Mouse (Mus musculus) liver, embryonic 12.5 days (tissue): ENCODE data around the gene Slc22a12. TPM values are rescaled to one million over a fixed set of nuclear protein-coding genes. Genes with fewer than 3 reads are reported as not detected.
A peak's percentile ranks its signal among the peaks of the same experiment; 100 is the strongest.

Experiments
- ATAC-seq: fragments of 200-750 bp; cut with Nextera tagmentation; 2 replicates; pipeline ENCODE4 v1.8.0; 2017; ENCODE audit warnings: moderate number of reproducible peaks, mild to moderate bottlenecking, moderate library complexity
- H3K27ac ChIP-seq: fragments of 300-500 bp; sonication (generic); 2 replicates; pipeline ENCODE4 v1.5.1; 2016; ENCODE audit warnings: mild to moderate bottlenecking
- H3K27me3 ChIP-seq: fragments of 300-500 bp; sonication (generic); replicated peaks from 2 replicates; pipeline ENCODE4 v1.6.1; 2016; ENCODE audit warnings: mild to moderate bottlenecking, moderate library complexity
- H3K36me3 ChIP-seq: fragments of 300-500 bp; sonication (generic); 2 replicates; pipeline ENCODE4 v1.6.1; 2016; ENCODE audit warnings: mild to moderate bottlenecking, moderate library complexity
- H3K4me1 ChIP-seq: fragments of 300-500 bp; sonication (generic); 2 replicates; pipeline ENCODE4 v1.6.1; 2016
- H3K4me2 ChIP-seq: fragments of 300-500 bp; sonication (generic); 2 replicates; pipeline ENCODE4 v1.6.1; 2016; ENCODE audit warnings: mild to moderate bottlenecking, moderate library complexity
- H3K4me3 ChIP-seq: fragments of 300-500 bp; sonication (generic); 2 replicates; pipeline ENCODE4 v1.5.1; 2016; ENCODE audit warnings: mild to moderate bottlenecking, moderate library complexity
- H3K9ac ChIP-seq: fragments of 300-500 bp; sonication (generic); 2 replicates; pipeline ENCODE4 v1.6.1; 2016; ENCODE audit warnings: mild to moderate bottlenecking, moderate library complexity
- H3K9me3 ChIP-seq: fragments of 300-500 bp; sonication (generic); replicated peaks from 2 replicates; pipeline ENCODE4 v1.6.1; 2016; ENCODE audit warnings: mild to moderate bottlenecking, moderate library complexity
- WGBS: fragments of 180-500 bp; shearing (Covaris S2); methylation state at CpG from one replicate; pipeline ENCODE4 v1.1.7; 2016; ENCODE audit not compliant: insufficient replicate concordance; 5-methylcytosine and 5-hydroxymethylcytosine counted together
- polyA plus RNA-seq: library from polyadenylated mRNA; unstranded; fragments of >200 nt; fragmentation: Nextera tagmentation; extraction: Ambion mirVana; gene quantifications from 2 replicates; pipeline ENCODE4 v1.2.1, GENCODE M21; 2016

The Slc22a12 gene
- polyA plus RNA-seq, result not detected in 2 replicates

GRCm38 (mm10) chr19:6542367-6543034 is at the start of gene Slc22a12:
TSS of gene Slc22a12 (minus strand) at chr19:6543032.
- H3K36me3 ChIP-seq, result no peaks in the 10 kb centered on the region

GRCm38 (mm10) chr19:6572001-6572400 is 29.2 kb upstream of the Slc22a12 start:
- Histone ChIP-seq H3K27ac (no peak overlapping the region), H3K4me3 (no peak overlapping the region), H3K9ac (no peak overlapping the region), H3K9me3 (no peaks in the 10 kb centered on the region), H3K4me1 (no peaks in the 10 kb centered on the region; the same call in 1 of the 2 replicates), H3K27me3 (peaks cover 29% of the 10 kb centered on the region), H3K36me3 (no peaks in the 10 kb centered on the region), H3K4me2 (no peak overlapping the region)
- 39% methylated on average over 4 of the region's 4 CpGs for WGBS
- no peak for ATAC-seq

More at GRCm38 (mm10) chr19:6542367-6543034, at the start of gene Slc22a12:
- 72% methylated on average over 16 of the region's 16 CpGs for WGBS
- no peak within 1 kb of the TSS for H3K27ac ChIP-seq
- no peak within 1 kb of the TSS for H3K9ac ChIP-seq
- no peaks in the 10 kb centered on the region for H3K4me1 ChIP-seq
- no peak within 1 kb of the TSS for H3K4me3 ChIP-seq
- H3K27me3 ChIP-seq, result peaks cover 8% of the 10 kb centered on the region; the same call in 1 of the 2 replicates
- H3K4me2 ChIP-seq, result no peak within 1 kb of the TSS
- H3K9me3 ChIP-seq, result no peaks in the 10 kb centered on the region
- ATAC-seq, result no peak

- ATAC-seq, result no peak
These were observed 28.6 kb upstream of the Slc22a12 start for GRCm38 (mm10) chr19:6571476-6571875.

GRCm38 (mm10) chr19:6569561-6569960 is 26.7 kb upstream of the Slc22a12 start:
- WGBS, result 35% methylated on average over 5 of the region's 5 CpGs
- Histone ChIP-seq H3K4me3 (no peak overlapping the region), H3K36me3 (no peaks in the 10 kb centered on the region), H3K27me3 (peaks cover 12% of the 10 kb centered on the region), H3K4me2 (no peak overlapping the region), H3K9me3 (no peaks in the 10 kb centered on the region), H3K27ac (no peak overlapping the region), H3K4me1 (no peaks in the 10 kb centered on the region), H3K9ac (no peak overlapping the region)
- no peak for ATAC-seq

More at GRCm38 (mm10) chr19:6571476-6571875, 28.6 kb upstream of the Slc22a12 start:
- WGBS, result 59% methylated on average over 5 of the region's 5 CpGs
- Histone ChIP-seq H3K4me3 (no peak overlapping the region), H3K36me3 (no peaks in the 10 kb centered on the region), H3K4me1 (no peaks in the 10 kb centered on the region), H3K9me3 (no peaks in the 10 kb centered on the region), H3K27me3 (peaks cover 25% of the 10 kb centered on the region), H3K9ac (no peak overlapping the region), H3K27ac (no peak overlapping the region), H3K4me2 (no peak overlapping the region)

- no peak for ATAC-seq
- WGBS, result 65% methylated on average over 5 of the region's 5 CpGs
- H3K27ac ChIP-seq, result no peak overlapping the region
These were observed 26.2 kb upstream of the Slc22a12 start for GRCm38 (mm10) chr19:6569021-6569420.

GRCm38 (mm10) chr19:6566450-6566849 is 23.6 kb upstream of the Slc22a12 start:
- H3K27ac ChIP-seq, result no peak overlapping the region
- no peak for ATAC-seq

More at GRCm38 (mm10) chr19:6569021-6569420, 26.2 kb upstream of the Slc22a12 start:
- Histone ChIP-seq H3K4me1 (no peaks in the 10 kb centered on the region), H3K27me3 (peaks cover 12% of the 10 kb centered on the region), H3K36me3 (no peaks in the 10 kb centered on the region), H3K4me2 (no peak overlapping the region), H3K4me3 (no peak overlapping the region), H3K9me3 (no peaks in the 10 kb centered on the region), H3K9ac (no peak overlapping the region)

GRCm38 (mm10) chr19:6565136-6565535 is 22.3 kb upstream of the Slc22a12 start:
- H3K9me3 ChIP-seq, result no peaks in the 10 kb centered on the region
- H3K4me3 ChIP-seq, result no peak overlapping the region
- no peak overlapping the region for H3K4me2 ChIP-seq
- no peak for ATAC-seq
- H3K9ac ChIP-seq, result no peak overlapping the region
- H3K27me3 ChIP-seq, result no peaks in the 10 kb centered on the region; the same call in 1 of the 2 replicates
- H3K27ac ChIP-seq, result no peak overlapping the region
- H3K36me3 ChIP-seq, result no peaks in the 10 kb centered on the region
- no peaks in the 10 kb centered on the region for H3K4me1 ChIP-seq
- WGBS, result 69% methylated on average over 6 of the region's 6 CpGs

More at GRCm38 (mm10) chr19:6566450-6566849, 23.6 kb upstream of the Slc22a12 start:
- no peaks in the 10 kb centered on the region for H3K36me3 ChIP-seq
- WGBS, result 74% methylated on average over 2 of the region's 2 CpGs
- H3K27me3 ChIP-seq, result no peaks in the 10 kb centered on the region; the same call in 1 of the 2 replicates
- no peak overlapping the region for H3K4me2 ChIP-seq
- H3K9ac ChIP-seq, result no peak overlapping the region
- no peak overlapping the region for H3K4me3 ChIP-seq
- no peaks in the 10 kb centered on the region for H3K9me3 ChIP-seq
- no peaks in the 10 kb centered on the region for H3K4me1 ChIP-seq

GRCm38 (mm10) chr19:6560246-6560815 is 17.5 kb upstream of the Slc22a12 start:
- no peak overlapping the region for H3K27ac ChIP-seq
- 68% methylated on average over 7 of the region's 7 CpGs for WGBS
- no peaks in the 10 kb centered on the region for H3K4me1 ChIP-seq
- H3K4me3 ChIP-seq, result no peak overlapping the region
- ATAC-seq, result no peak
- no peak overlapping the region for H3K9ac ChIP-seq
- H3K4me2 ChIP-seq, result no peak overlapping the region
- no peaks in the 10 kb centered on the region for H3K9me3 ChIP-seq
- no peaks in the 10 kb centered on the region for H3K27me3 ChIP-seq
- no peaks in the 10 kb centered on the region for H3K36me3 ChIP-seq

- Histone ChIP-seq H3K9ac (no peak overlapping the region), H3K4me2 (no peak overlapping the region), H3K27ac (no peak overlapping the region), H3K4me1 (no peaks in the 10 kb centered on the region), H3K27me3 (no peaks in the 10 kb centered on the region), H3K9me3 (no peaks in the 10 kb centered on the region), H3K4me3 (no peak overlapping the region), H3K36me3 (no peaks in the 10 kb centered on the region)
- 58% methylated on average over 4 of the region's 4 CpGs for WGBS
- ATAC-seq, result no peak
These were observed 16.7 kb upstream of the Slc22a12 start for GRCm38 (mm10) chr19:6559576-6559975.

GRCm38 (mm10) chr19:6553819-6554582 is 11.2 kb upstream of the Slc22a12 start:
- Histone ChIP-seq H3K4me1 (0 out of 2 replicates have a peak, but pooled peaks cover 3% of the 10 kb centered on the region), H3K4me3 (no peak overlapping the region), H3K9ac (no peak overlapping the region), H3K27me3 (no peaks in the 10 kb centered on the region), H3K9me3 (no peaks in the 10 kb centered on the region), H3K4me2 (no peak overlapping the region), H3K36me3 (no peaks in the 10 kb centered on the region), H3K27ac (0 out of 2 replicates have a peak overlapping the region, but pooled peaks have one; percentile 26)
- 20% methylated on average over 8 of the region's 8 CpGs for WGBS
- no peak for ATAC-seq

GRCm38 (mm10) chr19:6553174-6553573 is 10.3 kb upstream of the Slc22a12 start:
- no peak for ATAC-seq
- Histone ChIP-seq H3K4me1 (0 out of 2 replicates have a peak, but pooled peaks cover 3% of the 10 kb centered on the region), H3K9ac (no peak overlapping the region), H3K4me2 (no peak overlapping the region), H3K27me3 (no peaks in the 10 kb centered on the region), H3K36me3 (no peaks in the 10 kb centered on the region), H3K4me3 (no peak overlapping the region), H3K27ac (no peak overlapping the region), H3K9me3 (no peaks in the 10 kb centered on the region)
- 47% methylated on average over 5 of the region's 5 CpGs for WGBS
